Mouse (Mus musculus) kidney, postnatal 10 days (tissue): ENCODE measurements around the gene Ahdc1.
"Not testable (repeated sequence)": the region's sequence is repeated elsewhere in the genome, so short reads cannot be mapped to it uniquely, and the experiment has no call there.

Experiments
- DNase-seq: peaks from one replicate; pipeline ENCODE4 v3.0.0; 2021; ENCODE audit warnings: mixed read lengths

Ahdc1 gene

GRCm38 (mm10) chr4:132997469-132998237, 13.4 kb upstream of the Ahdc1 start:
- DNase-seq = no peak

DNA sequence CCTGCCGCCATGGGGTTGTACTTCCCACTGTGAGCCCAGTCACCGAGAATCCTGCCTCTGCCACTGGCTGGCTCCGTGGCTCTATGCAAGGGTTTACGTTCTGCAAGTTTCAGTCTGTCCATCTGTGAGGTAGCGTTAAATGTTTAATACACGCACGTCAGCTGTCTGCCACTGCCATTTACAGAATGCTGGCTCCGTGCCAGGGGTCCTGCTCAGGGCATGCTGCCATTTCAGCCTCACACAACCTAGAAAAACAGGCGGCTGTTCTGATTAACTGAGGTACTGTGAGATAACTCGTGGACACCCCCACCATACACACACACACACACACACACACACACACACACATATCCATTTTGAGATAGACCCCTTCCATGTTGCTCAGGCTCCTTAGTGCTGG, 8.2 kb upstream of the Ahdc1 start:
- DNase-seq = peak; percentile 73

- DNase-seq = no peak
Observed at GRCm38 (mm10) chr4:133003316-133004018, 7.6 kb upstream of the Ahdc1 start.

GRCm38 (mm10) chr4:133005233-133005632, 5.8 kb upstream of the Ahdc1 start:
- DNase-seq = peak; percentile 84

- DNase-seq = not testable (repeated sequence)
Observed at GRCm38 (mm10) chr4:133005885-133006451, 5.1 kb upstream of the Ahdc1 start.

- DNase-seq = peak; percentile 68
Observed at GRCm38 (mm10) chr4:133007513-133008380, 3.3 kb upstream of the Ahdc1 start.

DNA sequence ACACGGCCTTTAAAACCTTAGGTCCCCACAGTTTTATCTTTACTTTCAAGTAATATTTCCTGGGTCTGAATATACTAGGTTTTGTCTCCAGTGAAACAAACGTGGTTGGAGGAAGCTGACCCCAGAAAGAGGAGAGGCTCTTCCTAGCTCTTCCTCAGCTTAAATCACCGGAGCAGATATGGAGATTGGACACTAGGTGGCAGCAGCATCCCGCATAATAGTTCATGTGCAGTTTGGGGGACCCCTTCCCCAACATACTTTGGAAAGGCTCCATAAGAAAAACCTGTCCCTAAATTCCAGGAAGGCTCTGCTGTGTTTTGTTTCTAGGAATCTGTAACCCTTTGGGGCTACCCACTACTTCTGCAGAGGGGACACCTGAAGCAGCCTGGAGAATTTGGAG, 1.9 kb upstream of the Ahdc1 start:
- DNase-seq = peak; percentile 82

DNA sequence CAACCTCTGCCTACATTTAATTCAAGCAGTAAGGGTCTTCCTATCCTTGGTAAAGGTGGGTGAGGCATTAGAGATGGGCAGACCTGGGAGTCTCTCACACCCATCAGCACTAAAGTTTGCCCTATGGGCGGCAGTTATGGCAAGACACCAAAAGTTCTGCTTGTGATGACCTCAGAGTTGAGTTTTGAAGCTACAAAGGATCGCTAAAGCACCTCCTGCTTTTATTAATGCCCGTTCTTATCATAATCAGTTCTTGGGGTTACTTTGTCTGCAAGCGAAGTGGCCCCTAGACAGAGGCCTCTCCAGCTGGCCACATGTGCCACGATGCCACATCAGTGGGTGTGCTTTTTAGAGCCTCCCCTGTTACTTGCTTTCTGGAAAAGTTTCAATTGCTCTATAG, 1.4 kb upstream of the Ahdc1 start:
- no peak for DNase-seq

DNA sequence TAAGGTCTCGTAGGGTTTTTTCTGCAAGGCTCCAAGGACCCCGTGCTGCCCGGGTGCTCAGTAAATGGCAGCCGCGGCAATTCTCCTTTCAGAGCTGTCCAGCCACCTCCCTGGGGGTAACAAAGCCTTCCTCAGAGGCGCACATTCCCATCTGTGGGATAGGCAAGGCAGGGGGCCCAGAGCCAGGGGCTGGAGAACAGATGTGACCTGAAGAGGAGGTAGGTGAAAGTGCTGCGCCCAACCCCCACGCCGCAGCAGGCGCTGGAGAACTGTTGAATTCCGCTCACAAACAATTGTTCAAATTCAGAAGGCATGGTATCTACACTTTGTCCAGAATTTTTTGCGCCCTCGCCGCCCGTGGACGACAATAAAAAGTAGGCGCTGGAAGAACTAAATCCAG, 449 bp upstream of the Ahdc1 start:
- DNase-seq = peak; percentile 51

DNA sequence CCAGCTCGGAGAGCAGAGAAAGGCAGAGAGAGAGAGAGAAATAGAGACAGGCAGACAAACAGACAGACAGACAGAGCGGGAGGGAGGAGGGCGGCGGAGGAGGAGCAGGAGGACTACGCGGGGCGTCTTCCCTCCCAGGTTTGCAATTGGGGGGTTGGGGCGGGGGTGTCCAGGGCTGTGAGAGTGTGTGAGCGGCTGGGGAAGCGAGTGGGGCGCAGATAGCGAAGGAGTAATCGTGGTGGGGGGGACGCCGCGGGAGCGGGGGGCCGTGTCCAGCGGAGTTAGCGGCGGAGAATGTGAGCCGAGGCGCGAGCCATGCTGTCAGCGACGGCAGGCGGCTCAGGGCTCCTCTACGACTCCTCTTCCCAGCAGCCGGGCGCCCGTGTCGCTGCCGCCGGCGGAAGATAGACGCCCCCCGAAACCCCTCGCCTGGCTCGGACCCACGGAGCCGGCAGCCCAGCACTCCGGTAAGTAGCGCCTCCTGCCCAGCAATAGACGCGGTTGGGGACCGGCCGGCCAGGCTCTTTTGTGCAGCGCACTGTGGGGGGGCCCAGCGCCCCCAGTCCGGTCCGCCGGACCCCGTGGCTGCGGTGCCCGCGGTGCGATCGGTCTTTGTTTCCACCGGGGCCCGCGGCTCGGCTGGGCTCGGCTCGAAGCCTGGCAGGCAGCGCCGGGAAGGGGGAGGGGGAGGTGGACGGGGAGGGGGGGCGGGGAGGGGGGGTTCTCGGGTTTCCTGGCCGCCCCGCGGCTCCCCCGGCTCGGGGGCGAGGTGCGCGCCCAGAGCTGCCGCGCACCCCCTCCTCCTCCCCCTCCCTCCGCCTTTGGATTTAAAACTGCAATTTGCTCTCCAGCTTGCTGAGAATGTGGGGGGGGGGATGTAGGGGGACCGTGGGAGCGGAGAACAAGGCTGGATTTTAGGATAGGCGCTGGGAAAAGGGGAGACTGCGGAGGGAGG, 1.0 kb downstream of the Ahdc1 start:
- peak; percentile 85 for DNase-seq

- peak; percentile 74 for DNase-seq
Observed at GRCm38 (mm10) chr4:133012776-133013265, 1.8 kb downstream of the Ahdc1 start.

- DNase-seq = peak; percentile 76
Observed at GRCm38 (mm10) chr4:133013266-133013891, 2.3 kb downstream of the Ahdc1 start.

GRCm38 (mm10) chr4:133014088-133014487, 3.0 kb downstream of the Ahdc1 start:
- DNase-seq = peak; percentile 45

GRCm38 (mm10) chr4:133014896-133015709, 4.0 kb downstream of the Ahdc1 start:
- peak; percentile 22 for DNase-seq

- DNase-seq = peak; percentile 49
Observed at GRCm38 (mm10) chr4:133015710-133016651, 4.9 kb downstream of the Ahdc1 start.

DNA sequence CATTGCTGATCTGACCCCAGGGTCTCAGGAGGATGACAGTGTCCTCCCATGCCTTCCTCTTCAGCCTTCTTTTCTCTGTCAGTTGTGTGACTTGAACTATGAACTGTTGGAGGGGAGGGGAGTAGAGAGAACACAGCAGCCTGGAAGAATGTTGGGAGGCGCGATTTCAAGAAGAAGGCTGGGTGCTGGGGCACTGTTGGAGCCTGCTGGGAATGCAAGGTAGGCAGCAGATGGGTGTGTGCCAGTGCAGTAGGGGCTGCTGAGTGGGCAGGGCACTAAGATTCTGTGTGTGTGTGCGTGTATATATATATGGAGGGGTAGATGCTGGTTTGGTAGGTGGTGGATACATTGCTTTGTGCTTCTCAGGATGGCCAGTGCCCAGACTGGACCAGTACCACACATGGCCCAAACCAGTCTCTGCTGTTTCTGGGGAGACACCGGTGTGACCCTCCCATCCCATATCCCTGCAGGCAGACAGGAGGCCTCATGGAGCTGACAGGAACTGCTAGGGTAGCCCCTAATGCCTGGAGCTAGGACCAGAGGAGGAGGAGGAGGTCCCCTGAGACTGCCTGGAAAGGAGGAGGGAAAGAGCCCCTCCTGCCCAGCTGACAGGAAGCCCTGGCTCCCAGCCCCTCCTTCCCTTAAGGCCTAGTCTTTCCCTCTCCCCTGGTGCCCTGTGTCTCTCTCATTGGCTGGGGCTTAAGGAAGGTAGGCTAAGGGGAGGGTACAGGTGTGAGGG, 5.8 kb downstream of the Ahdc1 start:
- DNase-seq = peak; percentile 76

DNA sequence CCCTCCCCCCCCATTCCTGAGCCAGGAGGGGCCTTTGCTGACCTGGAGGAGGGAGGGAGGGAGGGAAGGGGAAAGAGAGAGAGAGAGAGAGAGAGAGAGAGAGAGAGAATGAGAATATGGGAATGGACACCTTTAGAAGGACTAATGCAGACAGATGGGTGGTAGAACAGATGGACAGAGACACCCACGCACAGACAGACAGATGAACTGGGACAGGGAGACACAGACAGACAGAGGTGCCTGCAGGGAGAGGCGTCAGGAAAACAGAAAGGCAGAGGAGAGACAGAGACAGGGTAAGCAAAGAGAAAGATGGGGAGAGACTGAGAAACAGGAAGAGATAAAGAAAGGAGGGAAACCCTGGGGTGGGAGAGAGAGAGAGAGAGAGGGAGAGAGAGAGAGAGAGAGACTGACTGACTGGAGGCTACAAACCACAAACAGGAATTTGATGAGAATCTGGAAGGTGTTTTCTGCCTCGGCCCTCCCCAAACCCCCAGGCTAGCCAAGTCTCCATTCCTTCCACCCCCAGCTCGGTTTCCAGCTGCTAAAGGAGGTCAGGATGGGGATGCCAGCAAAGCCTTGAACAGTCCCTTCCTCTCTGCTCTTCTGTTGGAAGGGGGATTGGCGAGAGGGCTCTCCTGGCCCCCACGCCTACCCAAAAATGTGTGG, 6.7 kb downstream of the Ahdc1 start:
- peak; percentile 13 for DNase-seq
